Mouse (Mus musculus): ENCODE measurements around the gene Tmem243.
"Not testable (repeated sequence)": the region's sequence is repeated elsewhere in the genome, so short reads cannot be mapped to it uniquely, and the experiment has no call there.

DNA sequence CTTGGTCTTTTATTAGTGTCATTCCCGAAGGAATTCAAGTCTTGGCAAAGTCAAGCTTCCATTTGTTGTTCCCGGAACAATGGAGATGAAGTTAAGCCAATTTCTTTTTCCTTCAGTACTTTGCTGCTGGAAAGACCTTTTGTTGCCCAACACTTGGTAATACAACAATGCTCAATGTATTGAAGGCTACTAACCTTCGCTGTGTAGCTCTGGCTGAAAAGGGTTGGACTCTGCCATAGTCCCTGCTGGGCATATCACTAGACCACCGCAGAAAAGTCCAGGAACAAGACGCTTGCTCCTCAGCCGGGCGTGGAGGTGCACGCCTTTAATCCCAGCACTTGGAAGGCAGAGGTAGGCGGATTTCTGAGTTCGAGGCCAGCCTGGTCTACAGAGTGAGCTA, 64.7 kb downstream of the Tmem243 start:
- not testable (repeated sequence) for TF ChIP-seq CTCF (IDR thresholded peaks at IDR 0.05; ENCODE audit: low read depth, low read length); POLR2A (IDR thresholded peaks at IDR 0.05; ENCODE audit: insufficient read depth, low read length); EP300 (IDR thresholded peaks at IDR 0.05; ENCODE audit: insufficient read depth, low read depth, low read length)
